Mouse (Mus musculus): ENCODE measurements at regions not wholly inside any gene's neighbourhood (a gene's known extent, or its start where the extent isn't known, plus 50 kb on each side); places are given as distances from the start of the nearest gene placed in this dataset.
"Not testable (repeated sequence)": the region's sequence is repeated elsewhere in the genome, so short reads cannot be mapped to it uniquely, and the experiment has no call there.

- H3K4me2 ChIP-seq (replicated peaks); H3K36me3 ChIP-seq; H3K9ac ChIP-seq; H3K9me3 ChIP-seq (replicated peaks); H3K4me3 ChIP-seq (replicated peaks); H3K27ac ChIP-seq (replicated peaks); ATAC-seq (ENCODE audit: insufficient number of reproducible peaks, low FRiP score, low TSS enrichment, low read depth); H3K4me1 ChIP-seq; H3K27me3 ChIP-seq: not testable (repeated sequence)
- 85% methylated on average over 1 of the region's 1 CpGs for WGBS
Measured at GRCm38 (mm10) chr2:147963284-147963683, 83.5 kb downstream of the Foxa2 start.

- H3K9ac ChIP-seq: no peak overlapping the region
- no peak for ATAC-seq (ENCODE audit: insufficient number of reproducible peaks, low FRiP score, low TSS enrichment, low read depth)
- H3K4me1 ChIP-seq: no peaks in the 10 kb centered on the region
- H3K27ac ChIP-seq (replicated peaks): no peak overlapping the region
- 48% methylated on average over 6 of the region's 6 CpGs for WGBS
- H3K27me3 ChIP-seq: no peaks in the 10 kb centered on the region
- H3K9me3 ChIP-seq (replicated peaks): no peaks in the 10 kb centered on the region
- no peaks in the 10 kb centered on the region for H3K36me3 ChIP-seq
- no peak overlapping the region for H3K4me3 ChIP-seq (replicated peaks)
- no peak overlapping the region for H3K4me2 ChIP-seq (replicated peaks)
Measured at GRCm38 (mm10) chr2:147961633-147962032, 85.1 kb downstream of the Foxa2 start.

- no peak for ATAC-seq (ENCODE audit: insufficient number of reproducible peaks, low FRiP score, low TSS enrichment, low read depth)
Measured at GRCm38 (mm10) chr2:147954183-147954582, 92.6 kb downstream of the Foxa2 start.

GRCm38 (mm10) chr2:147951233-147951632, 95.5 kb downstream of the Foxa2 start:
- 90% methylated on average over 5 of the region's 5 CpGs for WGBS
- no peaks in the 10 kb centered on the region for H3K36me3 ChIP-seq
- H3K4me1 ChIP-seq: no peaks in the 10 kb centered on the region
- no peaks in the 10 kb centered on the region for H3K27me3 ChIP-seq
- no peak overlapping the region for H3K4me3 ChIP-seq (replicated peaks)
- H3K9me3 ChIP-seq (replicated peaks): no peaks in the 10 kb centered on the region
- ATAC-seq (ENCODE audit: insufficient number of reproducible peaks, low FRiP score, low TSS enrichment, low read depth): no peak
- H3K4me2 ChIP-seq (replicated peaks): no peak overlapping the region
- no peak overlapping the region for H3K27ac ChIP-seq (replicated peaks)
- no peak overlapping the region for H3K9ac ChIP-seq

More at GRCm38 (mm10) chr2:147954183-147954582, 92.6 kb downstream of the Foxa2 start:
- 32% methylated on average over 2 of the region's 2 CpGs for WGBS
- Histone ChIP-seq H3K4me2 (replicated peaks) (no peak overlapping the region), H3K27ac (replicated peaks) (no peak overlapping the region), H3K36me3 (no peaks in the 10 kb centered on the region), H3K9me3 (replicated peaks) (no peaks in the 10 kb centered on the region), H3K9ac (no peak overlapping the region), H3K4me1 (no peaks in the 10 kb centered on the region), H3K4me3 (replicated peaks) (no peak overlapping the region), H3K27me3 (no peaks in the 10 kb centered on the region)

GRCm38 (mm10) chr2:147944171-147945040, 102.4 kb downstream of the Foxa2 start:
- 79% methylated on average over 7 of the region's 7 CpGs for WGBS
- no peak overlapping the region for H3K4me3 ChIP-seq (replicated peaks)
- no peaks in the 10 kb centered on the region for H3K4me1 ChIP-seq

GRCm38 (mm10) chr2:147942591-147942990, 104.2 kb downstream of the Foxa2 start:
- no peaks in the 10 kb centered on the region for H3K27me3 ChIP-seq
- H3K4me3 ChIP-seq (replicated peaks): no peak overlapping the region

More at GRCm38 (mm10) chr2:147944171-147945040, 102.4 kb downstream of the Foxa2 start:
- Histone ChIP-seq H3K4me2 (replicated peaks) (no peak overlapping the region), H3K27ac (replicated peaks) (no peak overlapping the region), H3K9me3 (replicated peaks) (no peaks in the 10 kb centered on the region), H3K27me3 (no peaks in the 10 kb centered on the region), H3K36me3 (no peaks in the 10 kb centered on the region), H3K9ac (no peak overlapping the region)
- ATAC-seq (ENCODE audit: insufficient number of reproducible peaks, low FRiP score, low TSS enrichment, low read depth): no peak

GRCm38 (mm10) chr2:147941319-147941718, 105.5 kb downstream of the Foxa2 start:
- no peaks in the 10 kb centered on the region; the same call in 1 of the 2 replicates for H3K9me3 ChIP-seq (replicated peaks)
- H3K4me3 ChIP-seq (replicated peaks): no peak overlapping the region
- H3K27me3 ChIP-seq: no peaks in the 10 kb centered on the region
- no peak overlapping the region for H3K9ac ChIP-seq
- H3K4me2 ChIP-seq (replicated peaks): no peak overlapping the region
- 12% methylated on average over 4 of the region's 4 CpGs for WGBS
- H3K4me1 ChIP-seq: no peaks in the 10 kb centered on the region
- no peak overlapping the region for H3K27ac ChIP-seq (replicated peaks)
- ATAC-seq (ENCODE audit: insufficient number of reproducible peaks, low FRiP score, low TSS enrichment, low read depth): no peak
- H3K36me3 ChIP-seq: no peaks in the 10 kb centered on the region

More at GRCm38 (mm10) chr2:147942591-147942990, 104.2 kb downstream of the Foxa2 start:
- WGBS: 67% methylated on average over 4 of the region's 4 CpGs
- no peak overlapping the region for H3K9ac ChIP-seq
- H3K4me1 ChIP-seq: no peaks in the 10 kb centered on the region
- no peak overlapping the region for H3K4me2 ChIP-seq (replicated peaks)
- H3K36me3 ChIP-seq: no peaks in the 10 kb centered on the region
- H3K9me3 ChIP-seq (replicated peaks): no peaks in the 10 kb centered on the region
- H3K27ac ChIP-seq (replicated peaks): no peak overlapping the region
- no peak for ATAC-seq (ENCODE audit: insufficient number of reproducible peaks, low FRiP score, low TSS enrichment, low read depth)

GRCm38 (mm10) chr2:147932494-147932893, 114.3 kb downstream of the Foxa2 start:
- no peaks in the 10 kb centered on the region for H3K36me3 ChIP-seq
- 79% methylated on average over 2 of the region's 2 CpGs for WGBS

GRCm38 (mm10) chr2:147929031-147929711, 117.6 kb downstream of the Foxa2 start:
- Histone ChIP-seq H3K4me3 (replicated peaks) (no peak overlapping the region), H3K9ac (no peak overlapping the region), H3K27ac (replicated peaks) (no peak overlapping the region), H3K27me3 (no peaks in the 10 kb centered on the region), H3K4me2 (replicated peaks) (no peak overlapping the region), H3K36me3 (no peaks in the 10 kb centered on the region), H3K9me3 (replicated peaks) (no peaks in the 10 kb centered on the region), H3K4me1 (no peaks in the 10 kb centered on the region)
- ATAC-seq (ENCODE audit: insufficient number of reproducible peaks, low FRiP score, low TSS enrichment, low read depth): no peak
- WGBS: 64% methylated on average over 5 of the region's 5 CpGs

More at GRCm38 (mm10) chr2:147932494-147932893, 114.3 kb downstream of the Foxa2 start:
- no peak overlapping the region for H3K4me2 ChIP-seq (replicated peaks)
- no peak overlapping the region for H3K9ac ChIP-seq
- H3K4me3 ChIP-seq (replicated peaks): no peak overlapping the region
- no peaks in the 10 kb centered on the region; the same call in 1 of the 2 replicates for H3K9me3 ChIP-seq (replicated peaks)
- no peak overlapping the region for H3K27ac ChIP-seq (replicated peaks)
- no peaks in the 10 kb centered on the region for H3K27me3 ChIP-seq
- H3K4me1 ChIP-seq: no peaks in the 10 kb centered on the region
- no peak for ATAC-seq (ENCODE audit: insufficient number of reproducible peaks, low FRiP score, low TSS enrichment, low read depth)

GRCm38 (mm10) chr2:147927792-147928670, 118.7 kb downstream of the Foxa2 start:
- Histone ChIP-seq H3K4me1 (no peaks in the 10 kb centered on the region), H3K27ac (replicated peaks) (no peak overlapping the region), H3K9ac (no peak overlapping the region), H3K27me3 (no peaks in the 10 kb centered on the region), H3K36me3 (no peaks in the 10 kb centered on the region), H3K9me3 (replicated peaks) (no peaks in the 10 kb centered on the region), H3K4me2 (replicated peaks) (no peak overlapping the region), H3K4me3 (replicated peaks) (no peak overlapping the region)
- WGBS: 39% methylated on average over 10 of the region's 10 CpGs
- ATAC-seq (ENCODE audit: insufficient number of reproducible peaks, low FRiP score, low TSS enrichment, low read depth): no peak

- Histone ChIP-seq H3K27ac (replicated peaks) (no peak overlapping the region), H3K4me1 (no peaks in the 10 kb centered on the region), H3K27me3 (no peaks in the 10 kb centered on the region), H3K4me2 (replicated peaks) (no peak overlapping the region), H3K36me3 (no peaks in the 10 kb centered on the region), H3K9me3 (replicated peaks) (no peaks in the 10 kb centered on the region), H3K4me3 (replicated peaks) (no peak overlapping the region), H3K9ac (no peak overlapping the region)
- ATAC-seq (ENCODE audit: insufficient number of reproducible peaks, low FRiP score, low TSS enrichment, low read depth): no peak
- 83% methylated on average over 3 of the region's 3 CpGs for WGBS
Measured at GRCm38 (mm10) chr2:147926861-147927260, 119.9 kb downstream of the Foxa2 start.

Measured in embryonic facial prominence, embryonic 15.5 days (tissue).